Mouse (Mus musculus): ENCODE results near the gene Kdm5c. TPM values are rescaled to one million over a fixed set of nuclear protein-coding genes. Genes with fewer than 3 reads are reported as not detected.
A peak's percentile ranks its signal among the peaks of the same experiment; 100 is the strongest.
"Not testable (repeated sequence)": the region's sequence is repeated elsewhere in the genome, so short reads cannot be mapped to it uniquely, and the experiment has no call there.

Gene Kdm5c
- polyA plus RNA-seq, 1 experiment from 2014 or later: 30.2 TPM

DNA sequence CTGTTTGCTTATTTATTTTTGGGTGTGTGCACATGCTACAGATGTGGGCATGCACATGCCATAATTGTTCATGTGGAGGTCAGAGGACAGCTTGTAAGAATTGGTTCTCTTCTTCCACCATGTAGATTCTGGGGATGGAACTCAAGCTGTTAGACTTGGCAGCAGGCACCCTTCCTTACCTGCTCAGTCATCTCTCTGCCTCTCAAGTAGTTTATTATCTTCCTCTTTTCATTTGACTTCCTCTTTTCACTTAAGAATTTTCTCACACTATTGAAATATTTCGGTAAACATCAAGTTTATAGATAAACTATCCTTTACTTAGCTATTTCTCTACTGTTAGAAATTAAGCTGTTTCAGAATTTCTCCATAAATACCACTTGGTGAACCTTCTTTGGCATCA is 18.1 kb upstream of the Kdm5c start:
- ATAC-seq (replicated peaks; ENCODE audit: insufficient number of reproducible peaks, low FRiP score, low TSS enrichment): no peak
- Histone ChIP-seq H3K27me3 (ENCODE audit: control insufficient read depth, insufficient read depth, low read length) (peaks cover 19% of the 10 kb centered on the region), H3K4me1 (ENCODE audit: control insufficient read depth, insufficient read depth, low read length) (no peaks in the 10 kb centered on the region), H3K4me2 (no peak overlapping the region), H3K36me3 (ENCODE audit: control insufficient read depth, insufficient read depth, low read length) (no peaks in the 10 kb centered on the region), H3K9me3 (replicated peaks; ENCODE audit: control insufficient read depth, low read length) (no peaks in the 10 kb centered on the region), H3K4me3 (ENCODE audit: low read depth, low read length) (no peak overlapping the region), H3K27ac (ENCODE audit: low read depth, low read length) (no peak overlapping the region), H3K9ac (ENCODE audit: low read depth, low read length) (no peak overlapping the region)
- 54% methylated on average over 1 of the region's 1 CpGs for WGBS (ENCODE audit: insufficient replicate concordance)

DNA sequence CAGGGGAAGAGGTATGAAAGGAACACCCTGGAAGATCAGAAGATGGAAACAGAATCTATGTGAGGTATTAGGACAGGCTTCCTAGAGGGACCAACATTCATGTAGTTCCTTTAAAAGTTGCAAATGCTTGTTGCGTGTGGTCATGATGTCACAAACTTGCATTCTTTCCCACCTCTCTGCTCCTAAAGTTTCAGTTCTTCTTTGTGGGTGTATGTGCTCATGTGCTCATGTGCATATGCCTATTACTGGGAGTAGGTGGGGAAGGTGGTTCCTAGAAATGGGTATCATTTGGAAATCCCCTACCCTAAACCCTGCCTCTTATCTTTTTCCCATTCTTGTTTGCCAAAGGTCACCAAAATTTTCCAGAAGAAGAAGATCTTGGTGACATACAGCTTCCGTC is 14.3 kb upstream of the Kdm5c start:
- 74% methylated on average over 2 of the region's 2 CpGs for WGBS (ENCODE audit: insufficient replicate concordance)

DNA sequence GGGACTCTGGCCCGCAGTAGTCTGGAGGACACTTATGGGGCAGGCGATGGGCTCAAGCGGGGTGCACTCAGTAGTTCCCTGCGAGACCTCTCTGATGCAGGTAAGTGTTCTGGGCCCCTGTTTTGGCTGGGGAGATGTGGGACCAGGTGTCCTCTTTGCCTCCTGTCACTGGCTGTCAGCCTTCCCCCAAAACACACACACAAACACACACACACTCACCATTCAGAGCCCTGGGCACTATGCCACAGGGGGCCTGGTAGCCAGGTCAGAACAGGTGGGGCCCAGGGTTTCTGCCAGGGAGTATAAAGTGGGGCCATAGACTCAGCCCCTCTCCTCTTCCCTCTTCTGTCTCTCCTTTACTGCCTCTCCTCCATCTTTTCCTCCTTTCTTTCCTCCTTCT is 11.1 kb upstream of the Kdm5c start:
- ATAC-seq (replicated peaks; ENCODE audit: insufficient number of reproducible peaks, low FRiP score, low TSS enrichment): no peak
- Histone ChIP-seq H3K4me3 (ENCODE audit: low read depth, low read length) (no peak overlapping the region), H3K9me3 (replicated peaks; ENCODE audit: control insufficient read depth, low read length) (no peaks in the 10 kb centered on the region), H3K4me1 (ENCODE audit: control insufficient read depth, insufficient read depth, low read length) (no peaks in the 10 kb centered on the region), H3K9ac (ENCODE audit: low read depth, low read length) (no peak overlapping the region), H3K27me3 (ENCODE audit: control insufficient read depth, insufficient read depth, low read length) (peaks cover 28% of the 10 kb centered on the region), H3K4me2 (no peak overlapping the region), H3K27ac (ENCODE audit: low read depth, low read length) (no peak overlapping the region), H3K36me3 (ENCODE audit: control insufficient read depth, insufficient read depth, low read length) (no peaks in the 10 kb centered on the region)
- WGBS (ENCODE audit: insufficient replicate concordance): 75% methylated on average over 4 of the region's 4 CpGs

More for the DNA sequence above, 14.3 kb upstream of the Kdm5c start:
- no peaks in the 10 kb centered on the region for H3K36me3 ChIP-seq (ENCODE audit: control insufficient read depth, insufficient read depth, low read length)
- no peak overlapping the region for H3K9ac ChIP-seq (ENCODE audit: low read depth, low read length)
- peaks cover 23% of the 10 kb centered on the region for H3K27me3 ChIP-seq (ENCODE audit: control insufficient read depth, insufficient read depth, low read length)
- no peaks in the 10 kb centered on the region for H3K4me1 ChIP-seq (ENCODE audit: control insufficient read depth, insufficient read depth, low read length)
- no peak for ATAC-seq (replicated peaks; ENCODE audit: insufficient number of reproducible peaks, low FRiP score, low TSS enrichment)
- no peak overlapping the region for H3K4me3 ChIP-seq (ENCODE audit: low read depth, low read length)
- H3K9me3 ChIP-seq (replicated peaks; ENCODE audit: control insufficient read depth, low read length): no peaks in the 10 kb centered on the region
- H3K4me2 ChIP-seq: no peak overlapping the region
- H3K27ac ChIP-seq (ENCODE audit: low read depth, low read length): no peak overlapping the region

DNA sequence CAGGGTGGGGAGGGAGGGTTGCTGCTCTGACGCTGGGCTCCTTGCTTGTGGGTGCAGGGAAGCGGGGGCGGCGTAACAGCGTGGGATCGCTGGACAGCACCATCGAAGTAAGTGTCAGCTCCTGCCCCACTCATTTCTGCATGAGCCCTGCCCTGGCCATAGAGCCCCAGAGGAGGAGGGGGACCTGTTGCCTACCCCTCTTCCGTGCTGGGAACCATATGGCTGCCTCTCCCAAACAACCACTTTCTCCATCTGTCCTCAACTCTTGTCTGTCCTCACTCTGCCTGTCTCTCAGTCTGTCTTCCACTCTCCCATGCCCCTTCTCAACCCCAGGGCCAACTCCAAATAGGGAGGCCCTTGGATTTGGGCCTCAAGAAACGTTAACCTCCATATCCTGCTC is 10.6 kb upstream of the Kdm5c start:
- Histone ChIP-seq H3K4me3 (ENCODE audit: low read depth, low read length) (no peak overlapping the region), H3K27me3 (ENCODE audit: control insufficient read depth, insufficient read depth, low read length) (peaks cover 28% of the 10 kb centered on the region), H3K4me2 (no peak overlapping the region), H3K36me3 (ENCODE audit: control insufficient read depth, insufficient read depth, low read length) (no peaks in the 10 kb centered on the region), H3K9me3 (replicated peaks; ENCODE audit: control insufficient read depth, low read length) (no peaks in the 10 kb centered on the region), H3K9ac (ENCODE audit: low read depth, low read length) (no peak overlapping the region), H3K27ac (ENCODE audit: low read depth, low read length) (no peak overlapping the region), H3K4me1 (ENCODE audit: control insufficient read depth, insufficient read depth, low read length) (no peaks in the 10 kb centered on the region)
- 50% methylated on average over 9 of the region's 9 CpGs for WGBS (ENCODE audit: insufficient replicate concordance)
- ATAC-seq (replicated peaks; ENCODE audit: insufficient number of reproducible peaks, low FRiP score, low TSS enrichment): no peak

DNA sequence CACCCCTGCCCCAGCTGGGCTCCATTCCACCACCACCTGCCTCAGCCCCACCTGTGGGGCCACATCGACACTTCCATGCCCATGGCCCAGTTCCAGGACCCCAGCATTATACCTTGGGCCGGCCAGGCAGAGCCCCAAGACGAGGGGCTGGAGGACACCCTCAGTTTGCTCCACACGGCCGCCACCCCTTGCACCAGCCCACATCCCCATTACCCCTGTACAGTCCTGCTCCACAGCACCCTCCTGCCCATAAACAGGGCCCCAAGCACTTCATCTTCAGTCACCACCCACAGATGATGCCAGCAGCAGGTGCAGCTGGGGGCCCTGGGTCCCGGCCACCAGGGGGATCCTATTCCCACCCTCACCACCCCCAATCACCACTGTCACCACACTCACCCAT is 9.5 kb upstream of the Kdm5c start:
- Histone ChIP-seq H3K9ac (ENCODE audit: low read depth, low read length) (no peak overlapping the region), H3K27me3 (ENCODE audit: control insufficient read depth, insufficient read depth, low read length) (peaks cover 28% of the 10 kb centered on the region), H3K9me3 (replicated peaks; ENCODE audit: control insufficient read depth, low read length) (no peaks in the 10 kb centered on the region), H3K4me3 (ENCODE audit: low read depth, low read length) (no peak overlapping the region), H3K4me1 (ENCODE audit: control insufficient read depth, insufficient read depth, low read length) (no peaks in the 10 kb centered on the region), H3K27ac (ENCODE audit: low read depth, low read length) (no peak overlapping the region), H3K36me3 (ENCODE audit: control insufficient read depth, insufficient read depth, low read length) (no peaks in the 10 kb centered on the region), H3K4me2 (no peak overlapping the region)
- ATAC-seq (replicated peaks; ENCODE audit: insufficient number of reproducible peaks, low FRiP score, low TSS enrichment): peak; percentile 39; the same call in 1 of the 2 replicates
- WGBS (ENCODE audit: insufficient replicate concordance): 79% methylated on average over 6 of the region's 6 CpGs

DNA sequence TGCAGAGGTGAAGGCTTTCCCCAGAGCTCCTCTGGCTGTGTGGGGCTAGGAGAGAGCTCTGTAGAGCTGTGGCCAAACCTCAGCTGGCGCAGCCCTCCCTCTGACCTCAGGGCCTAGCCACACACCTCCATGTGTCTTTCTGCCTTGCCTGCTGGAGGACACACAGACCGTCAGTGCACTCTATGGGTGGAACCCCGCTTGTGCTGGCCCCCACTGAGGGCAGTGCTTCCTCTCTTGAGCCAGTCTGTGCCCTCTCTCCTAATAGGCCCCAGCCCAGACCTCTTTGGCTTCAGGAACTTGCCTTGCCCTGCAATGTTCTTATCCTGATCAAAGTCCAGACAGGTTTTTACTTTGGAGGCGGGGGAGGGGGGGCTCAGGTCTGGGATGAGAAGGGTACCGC is 8.5 kb upstream of the Kdm5c start:
- Histone ChIP-seq H3K9me3 (replicated peaks; ENCODE audit: control insufficient read depth, low read length) (no peaks in the 10 kb centered on the region), H3K4me1 (ENCODE audit: control insufficient read depth, insufficient read depth, low read length) (no peaks in the 10 kb centered on the region), H3K4me2 (no peak overlapping the region), H3K36me3 (ENCODE audit: control insufficient read depth, insufficient read depth, low read length) (no peaks in the 10 kb centered on the region), H3K9ac (ENCODE audit: low read depth, low read length) (no peak overlapping the region), H3K27ac (ENCODE audit: low read depth, low read length) (no peak overlapping the region), H3K4me3 (ENCODE audit: low read depth, low read length) (no peak overlapping the region), H3K27me3 (ENCODE audit: control insufficient read depth, insufficient read depth, low read length) (peaks cover 27% of the 10 kb centered on the region)
- WGBS (ENCODE audit: insufficient replicate concordance): 74% methylated on average over 5 of the region's 5 CpGs
- no peak for ATAC-seq (replicated peaks; ENCODE audit: insufficient number of reproducible peaks, low FRiP score, low TSS enrichment)

DNA sequence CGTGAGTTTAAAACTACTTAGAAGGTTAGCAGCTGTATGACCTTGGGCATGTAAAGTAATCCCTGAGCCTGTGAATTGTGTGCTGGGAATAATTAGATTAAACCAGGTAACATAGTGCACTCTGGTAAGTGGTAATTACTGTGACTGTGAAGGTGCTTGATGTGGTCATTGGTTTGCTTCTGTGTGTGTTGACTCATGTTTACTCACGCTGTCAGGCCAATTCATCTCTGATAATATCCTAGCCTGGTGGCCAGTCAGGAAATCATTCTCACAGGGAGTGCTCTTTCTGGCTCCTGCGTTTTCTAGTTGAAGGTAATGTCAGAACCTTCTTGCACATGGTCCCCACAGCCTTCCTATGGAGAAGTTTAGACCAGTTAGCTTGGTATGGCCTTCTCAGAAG is 1.3 kb downstream of the Kdm5c start:
- Histone ChIP-seq H3K27me3 (ENCODE audit: control insufficient read depth, insufficient read depth, low read length) (no peaks in the 10 kb centered on the region; the same call in 1 of the 2 replicates), H3K4me3 (ENCODE audit: low read depth, low read length) (peak overlapping the region; percentile 87), H3K36me3 (ENCODE audit: control insufficient read depth, insufficient read depth, low read length) (no peaks in the 10 kb centered on the region), H3K9me3 (replicated peaks; ENCODE audit: control insufficient read depth, low read length) (no peaks in the 10 kb centered on the region), H3K4me1 (ENCODE audit: control insufficient read depth, insufficient read depth, low read length) (peaks cover 11% of the 10 kb centered on the region), H3K27ac (ENCODE audit: low read depth, low read length) (no peak overlapping the region), H3K4me2 (peak overlapping the region; percentile 65), H3K9ac (ENCODE audit: low read depth, low read length) (peak overlapping the region; percentile 97)
- no peak for ATAC-seq (replicated peaks; ENCODE audit: insufficient number of reproducible peaks, low FRiP score, low TSS enrichment)
- 19% methylated on average over 3 of the region's 3 CpGs for WGBS (ENCODE audit: insufficient replicate concordance)

DNA sequence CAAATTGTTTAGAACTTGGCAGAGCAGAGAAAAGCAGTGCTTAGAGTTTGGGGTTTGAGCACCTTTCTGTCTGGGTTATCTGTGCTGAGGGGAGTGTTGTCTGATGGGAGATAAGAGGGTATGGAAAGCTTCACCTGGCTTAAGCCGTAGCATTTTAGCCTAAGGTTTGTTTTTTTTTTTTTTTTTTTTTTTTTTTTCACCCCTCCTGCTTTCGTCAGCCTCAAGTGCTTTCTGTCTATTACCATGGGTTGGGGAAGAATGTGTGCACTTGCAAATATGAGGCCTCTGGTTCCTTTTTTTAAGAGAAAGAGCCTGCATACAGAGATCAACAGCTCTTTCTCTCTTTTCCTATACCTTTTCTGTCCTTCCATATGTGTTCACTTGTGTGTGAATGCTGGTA is 2.9 kb downstream of the Kdm5c start:
- peaks cover 7% of the 10 kb centered on the region for H3K36me3 ChIP-seq (ENCODE audit: control insufficient read depth, insufficient read depth, low read length)
- WGBS (ENCODE audit: insufficient replicate concordance): 74% methylated on average over 2 of the region's 2 CpGs
- H3K27me3 ChIP-seq (ENCODE audit: control insufficient read depth, insufficient read depth, low read length): no peaks in the 10 kb centered on the region; the same call in 1 of the 2 replicates
- H3K4me2 ChIP-seq: peak overlapping the region; percentile 65; the same call in 1 of the 2 replicates
- no peak for ATAC-seq (replicated peaks; ENCODE audit: insufficient number of reproducible peaks, low FRiP score, low TSS enrichment)
- H3K4me1 ChIP-seq (ENCODE audit: control insufficient read depth, insufficient read depth, low read length): peaks cover 11% of the 10 kb centered on the region
- H3K9me3 ChIP-seq (replicated peaks; ENCODE audit: control insufficient read depth, low read length): no peaks in the 10 kb centered on the region
- no peak overlapping the region for H3K4me3 ChIP-seq (ENCODE audit: low read depth, low read length)
- H3K9ac ChIP-seq (ENCODE audit: low read depth, low read length): no peak overlapping the region
- no peak overlapping the region for H3K27ac ChIP-seq (ENCODE audit: low read depth, low read length)

DNA sequence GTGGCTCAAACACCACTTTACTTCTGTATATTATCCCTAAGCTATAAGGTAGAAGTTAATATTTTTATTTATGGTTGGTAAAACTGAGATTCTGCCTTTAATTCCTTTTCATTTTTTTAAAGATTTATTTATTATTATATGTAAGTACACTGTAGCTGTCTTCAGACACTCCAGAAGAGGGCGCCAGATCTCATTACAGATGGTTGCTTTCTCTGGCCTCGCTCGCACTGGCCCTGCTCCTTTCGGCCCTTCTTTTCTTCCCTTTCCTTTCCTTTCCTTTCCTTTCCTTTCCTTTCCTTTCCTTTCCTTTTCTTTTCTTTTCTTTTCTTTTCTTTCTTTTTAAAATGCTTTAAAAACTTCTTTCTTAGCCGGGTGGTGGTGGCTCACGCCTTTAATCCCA is 10.3 kb downstream of the Kdm5c start:
- not testable (repeated sequence) for ATAC-seq (replicated peaks; ENCODE audit: insufficient number of reproducible peaks, low FRiP score, low TSS enrichment); H3K27ac ChIP-seq (ENCODE audit: low read depth, low read length); H3K4me1 ChIP-seq (ENCODE audit: control insufficient read depth, insufficient read depth, low read length); H3K4me2 ChIP-seq; H3K9ac ChIP-seq (ENCODE audit: low read depth, low read length); H3K27me3 ChIP-seq (ENCODE audit: control insufficient read depth, insufficient read depth, low read length); H3K4me3 ChIP-seq (ENCODE audit: low read depth, low read length); H3K9me3 ChIP-seq (replicated peaks; ENCODE audit: control insufficient read depth, low read length)
- H3K36me3 ChIP-seq (ENCODE audit: control insufficient read depth, insufficient read depth, low read length): peaks cover 42% of the 10 kb centered on the region
- 81% methylated on average over 6 of the region's 6 CpGs for WGBS (ENCODE audit: insufficient replicate concordance)
